Mouse (Mus musculus) lung, postnatal 0 days (tissue): ENCODE measurements around the gene Tiam2. TPM values are rescaled to one million over a fixed set of nuclear protein-coding genes. Genes with fewer than 3 reads are reported as not detected.

Source experiments
- ATAC-seq: fragments of 200-750 bp; cut with Nextera tagmentation; 2 replicates; pipeline ENCODE4 v1.8.0; 2017; ENCODE audit warnings: moderate library complexity
- DNase-seq: peaks from one replicate; pipeline ENCODE4 v3.0.0-alpha.2; 2016; ENCODE audit warnings: low spot score
- H3K27ac ChIP-seq: fragments of 300-500 bp; sonication (generic); 2 replicates; pipeline ENCODE4 v1.5.1; 2014; ENCODE audit warnings: antibody characterized with exemption, mild to moderate bottlenecking, low read length, mixed read lengths
- H3K27me3 ChIP-seq: fragments of 300-500 bp; sonication (generic); replicated peaks from 2 replicates; pipeline ENCODE4 v1.6.1; 2014; ENCODE audit warnings: low read length, mixed read lengths; ENCODE audit not compliant: insufficient read depth
- H3K36me3 ChIP-seq: fragments of 300-500 bp; sonication (generic); 2 replicates; pipeline ENCODE4 v1.6.1; 2014; ENCODE audit warnings: low read length, mixed read lengths; ENCODE audit not compliant: insufficient read depth
- H3K4me1 ChIP-seq: fragments of 300-500 bp; sonication (generic); 2 replicates; pipeline ENCODE4 v1.6.1; 2014; ENCODE audit warnings: antibody characterized with exemption, low read depth, low read length, mixed read lengths; ENCODE audit not compliant: insufficient read depth
- H3K4me2 ChIP-seq: fragments of 300-500 bp; sonication (generic); replicated peaks from 2 replicates; pipeline ENCODE4 v1.6.1; 2014; ENCODE audit warnings: low read depth, mild to moderate bottlenecking, low read length, moderate library complexity, mixed read lengths
- H3K4me3 ChIP-seq: fragments of 300-500 bp; sonication (generic); 2 replicates; pipeline ENCODE4 v1.5.1; 2014; ENCODE audit warnings: low read depth, low read length
- H3K9ac ChIP-seq: fragments of 300-500 bp; sonication (generic); replicated peaks from 2 replicates; pipeline ENCODE4 v1.6.1; 2014; ENCODE audit warnings: low read depth, mild to moderate bottlenecking
- H3K9me3 ChIP-seq: fragments of 300-500 bp; sonication (generic); 2 replicates; pipeline ENCODE4 v1.6.1; 2016; ENCODE audit warnings: low read length, mixed read lengths
- CTCF ChIP-seq: IDR thresholded peaks from 2 replicates; pipeline ENCODE4 v1.5.1; 2016; ENCODE audit warnings: antibody characterized with exemption, mild to moderate bottlenecking
- EP300 ChIP-seq: IDR thresholded peaks from 2 replicates; pipeline ENCODE4 v1.6.1; 2016; ENCODE audit warnings: antibody characterized with exemption, mild to moderate bottlenecking, control low read depth
- WGBS: fragments of 180-500 bp; shearing (Covaris S2); extraction: QIAGEN DNeasy Blood & Tissue Kit; methylation state at CpG from one replicate; pipeline ENCODE4 v1.1.7; 2014; 5-methylcytosine and 5-hydroxymethylcytosine counted together
- polyA plus RNA-seq: library from polyadenylated mRNA; unstranded; fragments of >200 nt; fragmentation: Nextera tagmentation; extraction: Ambion mirVana; gene quantifications from 2 replicates; pipeline ENCODE4 v1.2.1, GENCODE M21; 2015

The Tiam2 gene
- polyA plus RNA-seq, 1 experiment from 2014 or later, result 2.4 TPM

DNA sequence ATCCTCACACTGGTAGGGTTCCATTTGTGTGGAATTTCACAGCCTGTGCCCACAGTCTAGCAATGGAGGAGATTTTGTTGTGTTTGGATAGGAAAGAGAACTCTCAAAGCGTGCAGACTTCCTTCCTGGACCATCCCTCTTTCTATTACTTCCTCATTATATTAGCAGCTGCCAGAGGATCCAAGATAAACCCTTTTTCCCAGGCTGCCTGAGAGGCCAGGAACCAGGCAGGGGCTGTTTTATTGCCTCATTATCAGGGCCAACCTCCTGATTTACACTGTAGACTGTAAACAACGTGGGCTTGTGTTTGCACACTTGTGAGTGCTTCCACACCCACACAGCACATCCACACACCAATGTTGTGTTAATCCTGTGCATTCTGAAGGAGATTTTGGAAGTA is 31.3 kb upstream of the Tiam2 start:
- H3K9me3 ChIP-seq, result no peaks in the 10 kb centered on the region
- DNase-seq (no peak), ATAC-seq (no peak)
- H3K4me2 ChIP-seq, result no peak overlapping the region
- no peaks in the 10 kb centered on the region for H3K36me3 ChIP-seq
- no peaks in the 10 kb centered on the region for H3K27me3 ChIP-seq
- no peak overlapping the region for H3K27ac ChIP-seq
- H3K9ac ChIP-seq, result no peak overlapping the region
- WGBS, result 24% methylated on average over 2 of the region's 2 CpGs
- H3K4me1 ChIP-seq, result no peaks in the 10 kb centered on the region
- TF ChIP-seq EP300 (no peak), CTCF (no peak)
- no peak overlapping the region for H3K4me3 ChIP-seq

DNA sequence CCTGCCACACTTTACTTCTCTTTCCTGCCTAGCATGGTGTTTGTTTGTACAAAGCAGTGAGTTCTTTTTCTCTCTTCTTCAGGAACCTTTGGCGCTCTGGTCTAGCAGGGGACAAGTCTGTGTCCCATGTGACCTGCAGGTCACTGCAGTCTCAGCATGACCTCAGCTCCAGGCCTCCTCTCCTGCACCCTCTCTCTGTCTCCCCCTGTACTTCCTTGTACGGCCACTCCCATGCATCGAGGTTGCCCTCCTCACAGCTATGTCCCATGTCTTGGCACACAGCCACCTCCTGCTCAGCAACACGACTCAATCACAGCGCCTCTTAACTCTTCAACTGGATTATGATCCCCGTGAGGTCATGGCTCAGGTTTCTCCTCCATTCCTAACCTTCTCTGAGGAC is 26.9 kb upstream of the Tiam2 start:
- Histone ChIP-seq H3K9ac (no peak overlapping the region), H3K36me3 (no peaks in the 10 kb centered on the region), H3K27me3 (no peaks in the 10 kb centered on the region), H3K4me1 (no peaks in the 10 kb centered on the region), H3K4me3 (no peak overlapping the region), H3K27ac (no peak overlapping the region), H3K4me2 (no peak overlapping the region), H3K9me3 (no peaks in the 10 kb centered on the region)
- DNase-seq, result peak; percentile 22
- TF ChIP-seq CTCF (peak; percentile 19; the same call in 1 of the 2 replicates), EP300 (no peak)
- WGBS, result 34% methylated on average over 6 of the region's 6 CpGs
- peak; percentile 46; the same call in 1 of the 2 replicates for ATAC-seq

DNA sequence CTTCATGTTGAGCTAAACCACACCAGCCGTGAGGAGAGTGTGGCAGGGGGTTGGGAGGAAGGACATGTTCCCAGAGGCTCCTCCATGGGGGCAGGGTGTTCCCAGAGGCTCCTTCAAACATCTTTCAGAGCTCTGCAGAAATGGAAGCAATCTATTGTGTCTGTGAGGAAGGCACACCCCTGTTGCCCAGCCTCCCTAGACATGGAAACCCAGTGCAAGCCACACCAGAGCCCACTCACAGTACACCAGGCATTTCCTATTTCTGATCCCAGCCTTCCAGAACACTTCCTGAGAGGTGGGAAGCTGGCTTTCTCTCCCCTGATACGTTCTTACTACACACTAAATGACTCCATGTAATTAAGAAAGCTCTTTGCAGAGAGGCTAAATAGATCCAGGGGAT is 20.4 kb upstream of the Tiam2 start:
- Histone ChIP-seq H3K4me2 (no peak overlapping the region), H3K27me3 (no peaks in the 10 kb centered on the region), H3K9me3 (no peaks in the 10 kb centered on the region), H3K36me3 (no peaks in the 10 kb centered on the region), H3K4me3 (no peak overlapping the region), H3K4me1 (no peaks in the 10 kb centered on the region), H3K9ac (no peak overlapping the region), H3K27ac (no peak overlapping the region)
- TF ChIP-seq EP300 (no peak), CTCF (no peak)
- no peak for DNase-seq
- 33% methylated on average over 2 of the region's 2 CpGs for WGBS
- peak; percentile 33; the same call in 1 of the 2 replicates for ATAC-seq

DNA sequence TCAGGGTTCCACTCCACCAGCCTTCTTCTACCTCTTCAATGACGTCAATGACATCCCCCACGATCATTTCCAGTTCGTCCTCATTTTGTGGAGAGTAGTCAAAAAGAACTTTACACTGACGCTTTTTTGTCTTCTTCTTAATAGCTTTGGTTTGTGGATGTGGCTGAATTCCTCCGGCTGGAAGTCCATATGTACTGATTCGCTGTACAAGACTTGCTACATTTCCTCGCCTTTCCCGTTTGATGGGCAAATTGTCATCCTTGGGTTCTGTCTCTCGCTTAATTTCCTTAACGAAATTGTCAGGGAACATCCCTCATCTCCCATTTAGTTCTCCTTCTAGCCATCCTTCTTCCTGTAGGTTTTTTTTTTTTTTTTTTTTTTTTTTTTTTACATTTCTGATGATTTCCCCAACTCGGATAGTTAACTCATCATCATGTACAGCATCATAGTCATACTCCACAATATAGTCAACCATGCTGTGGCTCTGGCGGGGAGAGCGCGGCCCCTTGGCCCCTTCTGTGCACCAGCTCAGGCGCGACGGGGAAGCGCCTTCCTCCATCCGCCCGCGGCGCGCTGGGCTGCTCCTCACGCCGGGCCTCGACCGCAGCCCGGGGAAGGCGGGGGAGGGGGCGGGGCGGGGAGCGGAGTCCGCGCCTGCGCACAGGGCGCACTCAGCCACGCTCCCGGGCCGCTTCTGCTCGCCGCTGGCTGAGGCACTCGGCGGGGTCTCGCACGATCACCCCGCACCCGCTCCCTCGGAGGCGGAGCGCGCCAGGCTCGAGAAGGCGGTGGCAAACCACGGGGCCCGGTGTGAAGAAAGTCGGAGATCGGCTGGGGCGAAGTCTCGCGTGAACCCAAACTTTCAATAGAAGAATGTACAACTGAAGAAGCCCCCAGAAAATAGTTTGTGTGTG is 12.4 kb upstream of the Tiam2 start:
- peak overlapping the region; percentile 51 for H3K27ac ChIP-seq
- TF ChIP-seq CTCF (no peak), EP300 (no peak)
- peak; percentile 97 for ATAC-seq

DNA sequence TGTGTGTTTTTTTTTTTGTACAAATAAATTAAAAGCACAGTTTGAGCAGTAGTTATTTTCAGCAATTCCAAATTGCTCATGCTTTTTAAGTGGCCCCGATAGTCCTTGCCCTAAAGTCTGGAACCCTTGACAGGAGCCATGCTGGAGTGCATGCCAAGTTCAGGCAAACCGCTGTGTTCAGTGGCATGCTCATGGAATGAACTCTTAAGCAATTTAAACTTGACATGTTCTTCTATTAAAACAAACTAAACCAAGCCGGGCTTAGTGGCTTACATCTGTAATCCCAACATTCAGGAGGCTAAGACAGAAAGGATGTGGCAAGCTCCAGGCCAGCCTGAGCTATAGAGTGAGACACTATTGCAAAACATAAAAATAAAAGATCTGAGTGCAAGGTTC is 11.8 kb upstream of the Tiam2 start:
- H3K9ac ChIP-seq, result peak overlapping the region; percentile 44; the same call in 1 of the 2 replicates
- DNase-seq (peak; percentile 72), ATAC-seq (peak; percentile 39)
- H3K27me3 ChIP-seq, result no peaks in the 10 kb centered on the region
- no peaks in the 10 kb centered on the region for H3K9me3 ChIP-seq
- peak overlapping the region; percentile 60 for H3K4me2 ChIP-seq
- H3K4me3 ChIP-seq, result peak overlapping the region; percentile 37
- H3K36me3 ChIP-seq, result no peaks in the 10 kb centered on the region
- H3K4me1 ChIP-seq, result no peaks in the 10 kb centered on the region
- H3K27ac ChIP-seq, result peak overlapping the region; percentile 51
- no peak for TF ChIP-seq CTCF
- TF ChIP-seq EP300, result no peak
- WGBS, result 12% methylated on average over 3 of the region's 3 CpGs

More for the DNA sequence above, 12.4 kb upstream of the Tiam2 start:
- WGBS, result 7% methylated on average over 53 of the region's 60 CpGs
- no peaks in the 10 kb centered on the region for H3K9me3 ChIP-seq
- peak overlapping the region; percentile 60 for H3K4me2 ChIP-seq
- peak; percentile 88 for DNase-seq
- H3K36me3 ChIP-seq, result no peaks in the 10 kb centered on the region
- peak overlapping the region; percentile 44 for H3K9ac ChIP-seq
- H3K4me3 ChIP-seq, result peak overlapping the region; percentile 37
- H3K27me3 ChIP-seq, result no peaks in the 10 kb centered on the region
- H3K4me1 ChIP-seq, result no peaks in the 10 kb centered on the region

DNA sequence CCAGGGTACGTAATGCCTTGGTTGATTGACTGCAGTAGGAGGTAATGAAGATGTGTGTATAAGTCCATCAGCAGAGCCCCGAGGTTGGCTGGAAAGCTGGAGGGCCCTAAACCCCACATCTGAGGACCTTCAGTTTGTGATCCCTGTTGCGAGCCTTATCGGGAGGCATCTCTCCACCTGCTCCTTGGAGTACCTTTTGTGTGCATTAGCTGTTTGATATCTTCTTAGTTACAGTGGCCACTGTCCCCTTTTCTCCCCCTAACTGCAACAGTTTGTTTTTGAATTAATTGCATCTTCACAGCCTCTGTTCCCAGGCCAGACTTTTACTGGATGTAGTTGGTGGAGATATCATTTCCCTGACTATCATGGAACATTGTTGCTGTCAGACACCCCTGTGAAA is 10.8 kb upstream of the Tiam2 start:
- H3K4me2 ChIP-seq, result no peak overlapping the region
- 83% methylated on average over 4 of the region's 4 CpGs for WGBS

More for the DNA sequence above, 10.8 kb upstream of the Tiam2 start:
- Histone ChIP-seq H3K9me3 (no peaks in the 10 kb centered on the region), H3K9ac (no peak overlapping the region), H3K4me3 (no peak overlapping the region), H3K27me3 (no peaks in the 10 kb centered on the region), H3K4me1 (no peaks in the 10 kb centered on the region), H3K27ac (no peak overlapping the region), H3K36me3 (no peaks in the 10 kb centered on the region)
- TF ChIP-seq CTCF, result no peak
- no peak for TF ChIP-seq EP300
- DNase-seq (no peak), ATAC-seq (no peak)
